Comparison of ENCODE assay signal across 8 mouse cellular contexts in the genomic region with DNA sequence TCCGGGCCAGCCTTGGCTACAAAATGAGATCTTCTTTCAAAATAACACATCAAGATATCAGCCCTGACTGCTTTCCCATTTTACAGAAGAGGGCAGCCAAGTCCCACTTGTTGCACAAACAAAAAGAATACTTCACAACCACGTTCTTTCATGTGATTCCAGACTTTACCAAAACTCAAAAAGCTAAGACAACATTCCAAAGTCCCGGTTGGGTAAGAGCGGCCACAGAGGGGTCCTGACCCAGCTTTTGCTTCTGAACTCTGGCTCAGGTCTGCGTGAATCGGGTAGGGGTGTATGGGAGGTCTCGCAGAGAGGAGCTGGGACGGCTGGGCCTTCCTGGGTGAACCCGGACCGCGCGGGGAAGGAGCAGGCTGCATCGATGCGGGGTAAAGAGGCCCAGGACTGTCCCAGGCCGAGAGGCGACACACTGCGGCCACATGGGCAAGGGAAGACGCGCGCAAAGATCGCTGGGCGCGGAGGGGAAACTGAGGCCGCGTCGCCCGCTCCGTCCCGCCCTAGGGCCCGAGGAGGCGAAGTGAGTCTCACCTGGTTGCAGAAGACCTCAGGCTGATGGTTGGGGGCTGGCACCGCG. TPM values are rescaled to one million over a fixed set of nuclear protein-coding genes. Genes with fewer than 3 reads are reported as not detected.
DNase-seq lines count a peak whose midpoint lies in the region; ATAC-seq and TF ChIP-seq lines count a peak whose summit lies in the region.

No protein-coding gene starts in this region.

- H3K36me3 ChIP-seq in CH12.LX (replicated peaks in 1 of 2; ENCODE audit: control insufficient read depth in 1 of 2, insufficient read depth in 1 of 2, low read length in 1 of 2): peaks cover 0 to 18% of the 10 kb centered on the region in 2 experiments
- H3K36me3 ChIP-seq in forebrain, embryonic 13.5 days (ENCODE audit: poor library complexity, severe bottlenecking): no peaks in the 10 kb centered on the region
- H3K36me3 ChIP-seq in limb, embryonic 11.5 days (ENCODE audit: control insufficient read depth, insufficient read depth, low read length): no peaks in the 10 kb centered on the region

- H3K9ac ChIP-seq in CH12.LX (ENCODE audit: insufficient read depth, low read depth): peak overlapping the region; percentile 41
- H3K9ac ChIP-seq in forebrain, embryonic 13.5 days: peak overlapping the region; percentile 86
- peak overlapping the region; percentile 67 for H3K9ac ChIP-seq in limb, embryonic 11.5 days (ENCODE audit: low read length)

- H3K79me2 ChIP-seq in CH12.LX (replicated peaks; ENCODE audit: control insufficient read depth, extremely low read depth, insufficient read depth, poor library complexity, severe bottlenecking): no peaks in the 10 kb centered on the region

- no peak for TF ChIP-seq POLR2A in CH12.LX (IDR thresholded peaks at IDR 0.05; ENCODE audit: low read depth, low read length)

- in situ Hi-C loops in CH12.LX (cut with MboI; ENCODE audit: low pct_ligation_motif_present, low pct_unique_long_range_greater_than_20kb, low sequenced_read_pairs): no loop called here

- H3K4me1 ChIP-seq in CH12.LX (ENCODE audit: control insufficient read depth in 1 of 2, insufficient read depth in 2 of 2): peaks cover 5 to 33% of the 10 kb centered on the region in 2 experiments; a peak in 3 of 4 replicates
- H3K4me1 ChIP-seq in forebrain, embryonic 13.5 days: peaks cover 19% of the 10 kb centered on the region
- peaks cover 10% of the 10 kb centered on the region for H3K4me1 ChIP-seq in limb, embryonic 11.5 days (ENCODE audit: control insufficient read depth, insufficient read depth, low read length)

- TF ChIP-seq EP300 in CH12.LX (IDR thresholded peaks at IDR 0.05; ENCODE audit: low read length): no peak

- no peak overlapping the region for H3K27ac ChIP-seq in CH12.LX (ENCODE audit: insufficient read depth, low read depth)
- H3K27ac ChIP-seq in forebrain, embryonic 13.5 days: no peak overlapping the region; the same call in 1 of the 2 replicates
- H3K27ac ChIP-seq in limb, embryonic 11.5 days (replicated peaks; ENCODE audit: low read depth, low read length): peak overlapping the region; percentile 57

- ATAC-seq in frontal cortex, adult (ENCODE audit: low TSS enrichment): peak; percentile 5; the same call in 1 of the 2 replicates
- ATAC-seq in forebrain, embryonic 13.5 days: peak; percentile 40
- ATAC-seq in limb, embryonic 11.5 days (ENCODE audit: insufficient number of reproducible peaks, low FRiP score, low TSS enrichment, low read depth): peak; percentile 18; the same call in 1 of the 2 replicates

- H3K9me3 ChIP-seq in CH12.LX (replicated peaks; ENCODE audit: low read length): no peaks in the 10 kb centered on the region
- no peaks in the 10 kb centered on the region for H3K9me3 ChIP-seq in forebrain, embryonic 13.5 days (replicated peaks)
- no peaks in the 10 kb centered on the region for H3K9me3 ChIP-seq in limb, embryonic 11.5 days (ENCODE audit: control insufficient read depth, low read length)

- 5% methylated on average over 32 of the region's 33 CpGs for WGBS in forebrain, embryonic 13.5 days
- 4% methylated on average over 33 of the region's 33 CpGs for WGBS in limb, embryonic 11.5 days

- no peaks in the 10 kb centered on the region for H3K27me3 ChIP-seq in CH12.LX (replicated peaks)
- H3K27me3 ChIP-seq in forebrain, embryonic 13.5 days: peaks cover 6% of the 10 kb centered on the region; the same call in 1 of the 2 replicates
- H3K27me3 ChIP-seq in limb, embryonic 11.5 days (ENCODE audit: control insufficient read depth, insufficient read depth, low read length): no peaks in the 10 kb centered on the region

- no peak for TF ChIP-seq CTCF in CH12.LX (conservative IDR thresholded peaks at IDR 0.05 in 1 of 2, IDR thresholded peaks at IDR 0.05 in 1 of 2; ENCODE audit: low read depth in 2 of 2, low read length in 2 of 2)

- H3K4me2 ChIP-seq in CH12.LX (ENCODE audit: insufficient read depth, low read depth, poor library complexity, severe bottlenecking): peak overlapping the region; percentile 67
- peak overlapping the region; percentile 93 for H3K4me2 ChIP-seq in forebrain, embryonic 13.5 days
- H3K4me2 ChIP-seq in limb, embryonic 11.5 days (ENCODE audit: low read depth, severe bottlenecking): peak overlapping the region; percentile 89

- TF ChIP-seq RAD21 in CH12.LX (IDR thresholded peaks at IDR 0.05; ENCODE audit: low read depth, low read length): no peak

- dilution Hi-C loops in CH12.LX (cut with MboI; ENCODE audit: extremely low pct_ligation_motif_present, extremely low pct_unique_long_range_greater_than_20kb, low sequenced_read_pairs): no loop called here

- no peak for DNase-seq in frontal cortex, postnatal 10 days (ENCODE audit: low spot score in 2 of 2)
- no peak for DNase-seq in CH12.LX (ENCODE audit: extremely low read depth)
- peak; percentile 22 for DNase-seq in limb, embryonic 11.5 days (ENCODE audit: low spot score)
- DNase-seq in naive thymus-derived CD4-positive, alpha-beta T cell, adult 2 months (ENCODE audit: low read depth): peak; percentile 21
- DNase-seq in thymus, postnatal 25 days: no peak
- DNase-seq in Muller cell, postnatal 12 days (ENCODE audit: inconsistent ontology term): no peak

- H3K4me3 ChIP-seq in CH12.LX (replicated peaks in 1 of 3; ENCODE audit: low read depth in 2 of 3, low read length in 2 of 3, poor library complexity in 1 of 3): peak overlapping the region; percentile 53 to 87 (median 69)
- peak overlapping the region; percentile 68 for H3K4me3 ChIP-seq in forebrain, embryonic 13.5 days
- H3K4me3 ChIP-seq in limb, embryonic 11.5 days (ENCODE audit: low read depth, low read length): peak overlapping the region; percentile 65

TF ChIP-seq in CH12.LX, 34 proteins besides CTCF, POLR2A, EP300 and RAD21:
- no peak for TF ChIP-seq JUND (conservative IDR thresholded peaks at IDR 0.05; ENCODE audit: low read depth, low read length)

RNA-seq across cellular contexts. Expression of gene Aldh2, which starts 0.7 kb away (rescaled TPM):
- total RNA-seq in CH12.LX (2012; rRNA removed) (56.2 and 73.9 TPM in 2 replicates), CH12.LX (2014; rRNA removed) (58.9 and 66.0 TPM in 2 replicates)
- 139 and 143 TPM in 2 replicates for polyA plus RNA-seq in CH12.LX (2012; ENCODE audit: insufficient read length, low read depth)
- 80.8 and 98.1 TPM in 2 replicates for polyA plus RNA-seq in forebrain, embryonic 13.5 days (2015; fragmentation: Nextera tagmentation; extraction: Ambion mirVana)
- polyA plus RNA-seq in limb, embryonic 11.5 days (2014; fragmentation: Nextera tagmentation; extraction: Ambion mirVana): 80.1 and 111 TPM in 2 replicates

RNA-seq across cellular contexts. Expression of gene Acad12, which starts 25.8 kb away (rescaled TPM):
- total RNA-seq in CH12.LX (2012; rRNA removed) (2.9 and 4.1 TPM in 2 replicates), CH12.LX (2014; rRNA removed) (2.3 and 3.0 TPM in 2 replicates)
- 1.9 and 2.7 TPM in 2 replicates for polyA plus RNA-seq in CH12.LX (2012; ENCODE audit: insufficient read length, low read depth)
- 1.0 TPM in 2 replicates for polyA plus RNA-seq in forebrain, embryonic 13.5 days (2015; fragmentation: Nextera tagmentation; extraction: Ambion mirVana)
- 2.5 and 3.0 TPM in 2 replicates for polyA plus RNA-seq in limb, embryonic 11.5 days (2014; fragmentation: Nextera tagmentation; extraction: Ambion mirVana)

RNA-seq across cellular contexts. Expression of gene Mapkapk5, which starts 47.2 kb away (rescaled TPM):
- total RNA-seq in CH12.LX (2012; rRNA removed) (48.3 and 62.6 TPM in 2 replicates), CH12.LX (2014; rRNA removed) (84.8 and 106 TPM in 2 replicates)
- 82.9 and 90.7 TPM in 2 replicates for polyA plus RNA-seq in CH12.LX (2012; ENCODE audit: insufficient read length, low read depth)
- polyA plus RNA-seq in forebrain, embryonic 13.5 days (2015; fragmentation: Nextera tagmentation; extraction: Ambion mirVana): 53.0 and 57.0 TPM in 2 replicates
- polyA plus RNA-seq in limb, embryonic 11.5 days (2014; fragmentation: Nextera tagmentation; extraction: Ambion mirVana): 54.5 and 57.9 TPM in 2 replicates

RNA-seq across cellular contexts. Expression of gene Adam1a, which starts 47.6 kb away (rescaled TPM):
- total RNA-seq in CH12.LX (2012; rRNA removed) (1.6 and 1.8 TPM in 2 replicates), CH12.LX (2014; rRNA removed) (1.2 and 2.2 TPM in 2 replicates)
- 1.3 TPM in 2 replicates for polyA plus RNA-seq in CH12.LX (2012; ENCODE audit: insufficient read length, low read depth)
- 3.1 and 3.8 TPM in 2 replicates for polyA plus RNA-seq in forebrain, embryonic 13.5 days (2015; fragmentation: Nextera tagmentation; extraction: Ambion mirVana)
- polyA plus RNA-seq in limb, embryonic 11.5 days (2014; fragmentation: Nextera tagmentation; extraction: Ambion mirVana): 2.2 and 2.3 TPM in 2 replicates

RNA-seq across cellular contexts. Expression of gene Gm42878, which starts 47.6 kb away (rescaled TPM):
- total RNA-seq in CH12.LX (2012; rRNA removed): 0.13 TPM in 1 of 2 replicates, not detected in the other
- 0.58 and 1.0 TPM in 2 replicates for total RNA-seq in CH12.LX (2014; rRNA removed)
- not detected in 2 replicates for polyA plus RNA-seq in CH12.LX (2012; ENCODE audit: insufficient read length, low read depth)
- polyA plus RNA-seq in forebrain, embryonic 13.5 days (2015; fragmentation: Nextera tagmentation; extraction: Ambion mirVana): not detected in 2 replicates
- polyA plus RNA-seq in limb, embryonic 11.5 days (2014; fragmentation: Nextera tagmentation; extraction: Ambion mirVana): not detected in 2 replicates

Comparison
In these comparisons a context has a peak if more than half of its experiments do, and no peak if none do; other contexts are left out.
1. DNase-seq: peak in limb, embryonic 11.5 days (single experiment) and naive thymus-derived CD4-positive, alpha-beta T cell, adult 2 months (single experiment); none in frontal cortex, postnatal 10 days (0 of 2), CH12.LX (single experiment), thymus, postnatal 25 days (single experiment) and Muller cell, postnatal 12 days (single experiment).
2. Peak in every context shown above with its lines, with median percentiles within 50 percentile points of each other: ATAC-seq, H3K4me2 ChIP-seq, H3K4me3 ChIP-seq and H3K9ac ChIP-seq.